Mouse (Mus musculus) CH12.LX (cell line): ENCODE measurements at regions not wholly inside any gene's neighbourhood (a gene's known extent, or its start where the extent isn't known, plus 50 kb on each side); places are given as distances from the start of the nearest gene placed in this dataset.

Source experiments
- DNase-seq: peaks from one replicate; pipeline ENCODE4 v3.0.0-alpha.2; 2013; ENCODE audit errors: extremely low read depth
- H3K27ac ChIP-seq: 2 replicates; pipeline ENCODE4 v1.5.1; 2012; ENCODE audit warnings: low read depth, mild to moderate bottlenecking, control low read depth, moderate library complexity; ENCODE audit not compliant: insufficient read depth
- H3K27me3 ChIP-seq: replicated peaks from 2 replicates; pipeline ENCODE3; 2012; ENCODE audit warnings: inconsistent platforms
- H3K36me3 ChIP-seq, 2 experiments: replicated peaks in 1 of 2; 2 replicates each; pipeline versions ENCODE3 to v1.6.1; 2012; ENCODE audit warnings: inconsistent platforms in 1 of 2, low read length in 1 of 2, mild to moderate bottlenecking in 1 of 2, mixed read lengths in 1 of 2, moderate library complexity in 1 of 2; ENCODE audit not compliant: control insufficient read depth in 1 of 2, insufficient read depth in 1 of 2
- H3K4me1 ChIP-seq, 2 experiments: 2 replicates each; pipeline ENCODE4 v1.6.1; 2012; ENCODE audit warnings: inconsistent platforms in 1 of 2, moderate library complexity in 1 of 2; ENCODE audit not compliant: insufficient read depth in 2 of 2, control insufficient read depth in 1 of 2
- H3K4me2 ChIP-seq: 2 replicates; pipeline ENCODE4 v1.6.1; 2012; ENCODE audit warnings: low read depth, mild to moderate bottlenecking, control low read depth; ENCODE audit not compliant: poor library complexity, insufficient read depth, severe bottlenecking
- H3K4me3 ChIP-seq, 3 experiments: fragments of 150-350 bp in 1 of 3; sonication (generic) in 1 of 3; replicated peaks in 1 of 3; 2 replicates each; pipeline versions ENCODE3 to v1.5.1; 2011 to 2012; ENCODE audit warnings: low read depth in 2 of 3, low read length in 2 of 3, mild to moderate bottlenecking in 2 of 3, moderate library complexity in 2 of 3, control low read depth in 1 of 3, improper control_type of control experiment in 1 of 3, inconsistent platforms in 1 of 3, mixed read lengths in 1 of 3; ENCODE audit not compliant: poor library complexity in 1 of 3
- H3K79me2 ChIP-seq: replicated peaks from 2 replicates; pipeline ENCODE4 v1.6.1; 2012; ENCODE audit warnings: mild to moderate bottlenecking, moderate library complexity; ENCODE audit not compliant: control insufficient read depth, poor library complexity, insufficient read depth, severe bottlenecking; ENCODE audit errors: extremely low read depth
- H3K9ac ChIP-seq: 2 replicates; pipeline ENCODE4 v1.6.1; 2012; ENCODE audit warnings: low read depth, mild to moderate bottlenecking, control low read depth, moderate library complexity; ENCODE audit not compliant: insufficient read depth
- H3K9me3 ChIP-seq: replicated peaks from 2 replicates; pipeline ENCODE3; 2012; ENCODE audit warnings: low read length, inconsistent platforms, mixed read lengths
- BHLHE40 ChIP-seq: IDR thresholded peaks from 2 replicates; pipeline ENCODE4 v1.6.1; 2011; ENCODE audit warnings: mild to moderate bottlenecking, low read depth, low read length, improper control_type of control experiment
- E2F4 ChIP-seq: IDR thresholded peaks from 2 replicates; pipeline ENCODE4 v1.6.1; 2011; ENCODE audit warnings: low read depth, low read length, improper control_type of control experiment; ENCODE audit not compliant: insufficient replicate concordance
- HCFC1 ChIP-seq: IDR thresholded peaks from 2 replicates; pipeline ENCODE4 v1.6.1; 2012; ENCODE audit warnings: low read depth, mild to moderate bottlenecking, inconsistent platforms, low read length, improper control_type of control experiment
- JUN ChIP-seq: IDR thresholded peaks from 2 replicates; pipeline ENCODE4 v1.6.1; 2011; ENCODE audit warnings: low read depth, mild to moderate bottlenecking, low read length, improper control_type of control experiment, moderate library complexity; ENCODE audit not compliant: insufficient read depth
- MAFK ChIP-seq: IDR thresholded peaks from 2 replicates; pipeline ENCODE4 v1.6.1; 2011; ENCODE audit warnings: low read length, improper control_type of control experiment; ENCODE audit not compliant: insufficient replicate concordance
- MAZ ChIP-seq: IDR thresholded peaks from 2 replicates; pipeline ENCODE4 v1.6.1; 2012; ENCODE audit warnings: low read depth, mild to moderate bottlenecking, inconsistent platforms, low read length, improper control_type of control experiment, moderate library complexity
- MEF2A ChIP-seq: IDR thresholded peaks from 2 replicates; pipeline ENCODE4 v1.6.1; 2014; ENCODE audit warnings: low read depth, mild to moderate bottlenecking, inconsistent platforms, low read length, improper control_type of control experiment, borderline replicate concordance
- MXI1 ChIP-seq: IDR thresholded peaks from 2 replicates; pipeline ENCODE4 v1.6.1; 2011; ENCODE audit warnings: mild to moderate bottlenecking, low read depth, low read length, improper control_type of control experiment
- MYC ChIP-seq: IDR thresholded peaks from 2 replicates; pipeline ENCODE4 v1.6.1; 2011; ENCODE audit warnings: low read depth, mild to moderate bottlenecking, improper control_type of control experiment, low read length
- PAX5 ChIP-seq: IDR thresholded peaks from 2 replicates; pipeline ENCODE4 v1.6.1; 2012; ENCODE audit warnings: low read length, inconsistent platforms, mixed read lengths
- POLR2A ChIP-seq: IDR thresholded peaks from 2 replicates; pipeline ENCODE4 v1.6.1; 2011; ENCODE audit warnings: low read depth, mild to moderate bottlenecking, improper control_type of control experiment, low read length
- POLR2AphosphoS2 ChIP-seq: IDR thresholded peaks from 2 replicates; pipeline ENCODE4 v1.6.1; 2011; ENCODE audit warnings: low read depth, low read length, improper control_type of control experiment
- RCOR1 ChIP-seq: conservative IDR thresholded peaks from 2 replicates; pipeline ENCODE4 v1.6.1; 2012; ENCODE audit warnings: low read depth, mild to moderate bottlenecking, inconsistent platforms, low read length, improper control_type of control experiment
- SIN3A ChIP-seq: IDR thresholded peaks from 2 replicates; pipeline ENCODE4 v1.6.1; 2012; ENCODE audit warnings: low read length, improper control_type of control experiment, inconsistent platforms
- USF1 ChIP-seq: IDR thresholded peaks from 2 replicates; pipeline ENCODE4 v1.6.1; 2014; ENCODE audit warnings: low read depth, mild to moderate bottlenecking, inconsistent platforms, low read length, improper control_type of control experiment
- dilution Hi-C: fragments of 300-500 bp; cut with MboI; formaldehyde crosslinking; loops from 2 replicates; pipeline ENCODE4 v1.14.3; 2020; ENCODE audit warnings: low sequenced_read_pairs; ENCODE audit not compliant: extremely low pct_unique_long_range_greater_than_20kb, extremely low pct_ligation_motif_present
- in situ Hi-C: fragments of 300-500 bp; cut with MboI; formaldehyde crosslinking; loops from 3 replicates; pipeline ENCODE4 v1.14.3; 2019; ENCODE audit warnings: low sequenced_read_pairs, low pct_ligation_motif_present, low pct_unique_long_range_greater_than_20kb, mixed read lengths

- TF ChIP-seq JUN = no peak
- TF ChIP-seq MYC = no peak
- no peak for TF ChIP-seq USF1
- TF ChIP-seq POLR2AphosphoS2 = no peak
- no peak for TF ChIP-seq PAX5
- no peak for DNase-seq
These were observed 272.1 kb upstream of the Gadl1 start for GRCm38 (mm10) chr9:115637114-115637513.

GRCm38 (mm10) chr9:115640781-115641180 is 268.5 kb upstream of the Gadl1 start:
- H3K27ac ChIP-seq = no peak overlapping the region
- TF ChIP-seq POLR2A (no peak), E2F4 (no peak), SIN3A (no peak), HCFC1 (no peak), MXI1 (no peak), MEF2A (no peak)

More at GRCm38 (mm10) chr9:115637114-115637513, 272.1 kb upstream of the Gadl1 start:
- in situ Hi-C loops (no loop called here), dilution Hi-C loops (no loop called here)
- Histone ChIP-seq H3K4me3 (no peak overlapping the region), H3K27me3 (no peaks in the 10 kb centered on the region), H3K36me3 (no peaks in the 10 kb centered on the region), H3K9me3 (no peaks in the 10 kb centered on the region), H3K27ac (no peak overlapping the region), H3K4me2 (no peak overlapping the region), H3K79me2 (no peaks in the 10 kb centered on the region), H3K4me1 (no peaks in the 10 kb centered on the region), H3K9ac (no peak overlapping the region)

DNA sequence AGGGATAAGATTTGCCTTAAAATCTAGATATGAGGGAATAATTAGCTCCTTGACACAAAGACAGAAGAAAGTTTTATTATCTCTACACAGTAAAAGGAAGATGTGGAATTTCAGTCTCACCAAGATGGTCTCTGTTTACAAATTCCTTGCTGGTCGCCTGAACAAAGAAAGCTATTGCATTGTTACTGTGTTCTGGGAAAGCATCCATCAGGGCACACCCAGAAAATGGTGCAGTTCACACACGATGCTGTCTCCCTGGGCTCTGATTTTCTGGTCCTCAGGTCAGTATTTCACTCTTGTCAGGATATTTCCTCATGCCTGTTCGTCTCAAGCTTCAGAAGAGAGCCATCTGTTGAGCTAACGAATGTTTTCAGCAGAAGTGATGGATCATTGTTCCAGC is 267.2 kb upstream of the Gadl1 start:
- no peak for DNase-seq
- H3K4me2 ChIP-seq = no peak overlapping the region
- H3K9me3 ChIP-seq = no peaks in the 10 kb centered on the region
- no peak overlapping the region for H3K4me3 ChIP-seq
- dilution Hi-C loops (no loop called here), in situ Hi-C loops (no loop called here)
- H3K4me1 ChIP-seq = no peaks in the 10 kb centered on the region
- H3K27me3 ChIP-seq = no peaks in the 10 kb centered on the region
- H3K36me3 ChIP-seq = no peaks in the 10 kb centered on the region
- H3K27ac ChIP-seq = no peak overlapping the region
- no peak overlapping the region for H3K9ac ChIP-seq
- TF ChIP-seq RCOR1 = no peak
- no peak for TF ChIP-seq MEF2A
- TF ChIP-seq JUN = no peak
- no peak for TF ChIP-seq MAZ
- TF ChIP-seq MAFK = no peak
- TF ChIP-seq BHLHE40 = no peak
- H3K79me2 ChIP-seq = no peaks in the 10 kb centered on the region

More at GRCm38 (mm10) chr9:115640781-115641180, 268.5 kb upstream of the Gadl1 start:
- Histone ChIP-seq H3K4me3 (no peak overlapping the region), H3K79me2 (no peaks in the 10 kb centered on the region), H3K36me3 (no peaks in the 10 kb centered on the region), H3K27me3 (no peaks in the 10 kb centered on the region), H3K9ac (no peak overlapping the region), H3K9me3 (no peaks in the 10 kb centered on the region), H3K4me2 (no peak overlapping the region), H3K4me1 (no peaks in the 10 kb centered on the region)
- dilution Hi-C loops = no loop called here
- in situ Hi-C loops = no loop called here
- DNase-seq = no peak
